Mouse (Mus musculus) layer of hippocampus, adult 11-12 months (tissue): ENCODE measurements around the gene Gm7073.

ENCODE experiments used
- DNase-seq: peaks from one replicate; pipeline ENCODE4 v3.0.0; 2022; ENCODE audit warnings: low spot score

The Gm7073 gene

DNA sequence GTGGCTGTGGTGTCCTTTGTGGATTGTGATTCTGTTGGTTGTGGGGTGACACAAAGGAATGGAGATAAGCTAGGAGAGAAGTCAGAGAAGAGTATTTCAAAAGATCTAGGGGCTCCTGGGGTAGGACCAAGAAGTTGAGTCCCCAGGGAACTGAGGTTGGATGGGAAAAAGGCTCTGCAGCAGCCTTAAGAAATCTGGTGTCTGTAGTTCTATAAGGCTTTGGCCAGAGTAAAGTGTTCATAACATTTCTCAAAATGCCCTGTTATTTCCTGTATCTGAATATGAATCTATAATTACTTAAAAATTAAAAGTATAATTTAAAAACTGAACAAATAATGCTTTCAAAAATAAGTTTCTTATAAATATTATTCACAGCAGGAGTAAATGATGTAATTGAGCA, at the start of gene Gm7073:
Gm7073 (minus strand) TSS at position 101 of the 400 bp plus-strand sequence.
- no peak for DNase-seq

DNA sequence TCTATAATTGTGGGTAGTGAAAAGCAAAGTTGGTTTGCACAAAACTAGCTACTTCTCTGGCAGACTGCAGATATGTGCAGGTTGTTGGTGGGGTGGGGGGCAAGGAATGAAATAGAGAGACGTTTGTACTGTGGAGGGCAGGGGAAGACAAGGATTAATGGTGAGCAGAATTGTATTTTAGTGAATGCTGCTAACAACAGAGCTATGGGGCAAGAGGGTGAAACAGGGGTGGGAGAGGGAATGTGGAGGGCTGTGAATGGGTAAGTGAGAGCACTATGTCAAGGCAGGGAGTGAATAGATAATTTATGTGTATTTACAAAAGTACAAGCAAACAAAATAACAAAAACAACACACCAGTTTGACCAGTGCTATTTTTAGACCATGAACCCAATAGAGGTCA, 31.5 kb upstream of the Gm7073 start:
- DNase-seq, result no peak

DNA sequence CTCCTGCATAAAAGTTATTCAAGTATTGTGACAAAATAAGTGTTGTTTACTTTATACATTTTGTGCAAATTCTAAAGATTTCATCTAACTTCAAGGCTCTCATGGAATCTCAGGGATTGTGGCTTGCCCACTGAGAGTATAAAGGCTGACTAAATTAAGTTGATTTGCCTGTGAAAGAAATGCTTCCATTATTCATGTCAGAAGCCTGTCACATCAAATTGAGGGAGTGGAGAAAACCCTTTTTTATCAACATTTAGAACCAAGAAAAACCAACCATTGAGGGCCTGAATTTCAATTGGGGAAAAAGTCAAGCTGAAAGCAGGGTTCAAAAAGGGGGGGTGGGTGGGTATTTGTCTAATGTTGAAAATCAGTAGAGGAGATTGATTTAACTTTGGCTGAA, 30.0 kb upstream of the Gm7073 start:
- no peak for DNase-seq

DNA sequence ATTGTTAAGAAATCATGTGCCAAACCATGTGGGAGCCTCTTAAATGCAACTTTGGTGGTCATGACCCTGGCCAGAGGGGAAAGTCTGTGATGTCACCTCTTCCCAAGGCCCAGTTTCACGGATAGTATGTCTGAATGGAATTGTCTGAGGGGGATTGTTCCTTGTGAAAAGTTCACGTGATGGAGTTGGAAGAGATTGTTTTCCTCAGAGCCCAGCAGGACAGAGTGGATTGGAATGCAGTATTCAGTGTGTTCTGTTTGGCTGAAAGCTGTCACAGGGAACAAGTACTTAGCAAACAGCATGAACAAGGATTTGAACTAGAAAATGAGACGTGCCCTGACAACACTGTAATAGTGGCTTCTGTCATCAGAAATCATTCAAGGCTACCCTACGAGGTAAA, 16.2 kb upstream of the Gm7073 start:
- DNase-seq, result no peak

DNA sequence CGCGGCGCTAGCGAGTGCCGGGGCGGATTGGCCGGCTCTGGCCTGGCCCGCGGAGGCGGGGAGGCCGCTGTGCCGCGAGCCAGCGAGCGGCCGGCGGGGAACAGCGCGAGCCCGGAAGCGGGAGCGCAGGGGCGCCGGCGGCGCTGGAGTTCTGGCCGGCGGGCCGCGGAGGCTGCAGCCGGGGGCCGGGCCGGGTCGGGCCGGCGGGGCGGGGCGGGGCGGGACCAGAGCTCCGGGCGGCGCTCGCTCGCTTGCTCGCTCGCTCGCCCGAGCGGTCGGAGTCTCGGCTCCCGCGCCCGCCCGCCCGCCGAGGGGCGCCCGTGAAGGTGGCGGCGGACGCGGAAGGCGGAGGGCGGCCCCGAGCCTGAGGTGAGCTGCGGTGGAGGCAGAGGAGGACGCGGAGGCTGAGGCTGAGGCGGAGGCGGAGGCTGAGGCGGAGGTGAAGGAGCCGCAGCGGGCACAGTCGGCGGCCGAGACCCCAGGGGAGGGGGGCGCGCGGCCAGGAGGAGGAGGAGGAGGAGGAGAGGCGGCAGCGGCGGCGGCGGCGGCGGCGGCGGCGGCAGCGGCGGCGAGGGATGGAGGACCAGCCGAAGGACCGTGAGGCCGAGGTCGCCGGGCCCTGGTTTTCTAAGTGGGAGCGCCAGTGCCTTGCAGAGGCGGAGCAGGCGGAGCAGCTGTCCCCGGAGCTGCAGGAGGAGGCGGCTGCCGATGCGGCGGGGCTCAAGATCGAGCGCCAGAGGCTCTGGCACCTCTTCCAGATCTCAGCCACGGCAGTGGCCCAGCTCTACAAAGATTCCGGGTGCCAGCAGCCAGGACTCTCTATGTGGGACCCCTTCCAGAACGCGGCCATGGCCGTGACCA, 8.6 kb upstream of the Gm7073 start:
- peak; percentile 6 for DNase-seq

DNA sequence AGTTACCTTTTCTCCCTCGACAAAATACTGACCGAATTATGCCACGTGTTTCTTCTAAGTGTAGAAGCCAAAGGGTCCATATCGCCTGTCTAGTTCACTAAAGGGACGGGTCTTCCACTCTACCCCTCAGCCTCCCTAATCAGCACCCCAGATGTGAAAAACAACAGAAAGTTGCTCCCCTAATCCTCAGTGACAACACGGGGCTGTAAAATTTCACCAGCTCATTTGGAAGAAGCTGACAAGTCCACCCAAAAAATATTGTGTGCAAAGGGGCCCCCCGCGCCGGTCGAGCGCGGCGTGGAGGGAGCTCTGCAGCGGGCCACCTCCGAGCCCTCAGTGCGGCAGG, 8.0 kb upstream of the Gm7073 start:
- DNase-seq, result no peak

DNA sequence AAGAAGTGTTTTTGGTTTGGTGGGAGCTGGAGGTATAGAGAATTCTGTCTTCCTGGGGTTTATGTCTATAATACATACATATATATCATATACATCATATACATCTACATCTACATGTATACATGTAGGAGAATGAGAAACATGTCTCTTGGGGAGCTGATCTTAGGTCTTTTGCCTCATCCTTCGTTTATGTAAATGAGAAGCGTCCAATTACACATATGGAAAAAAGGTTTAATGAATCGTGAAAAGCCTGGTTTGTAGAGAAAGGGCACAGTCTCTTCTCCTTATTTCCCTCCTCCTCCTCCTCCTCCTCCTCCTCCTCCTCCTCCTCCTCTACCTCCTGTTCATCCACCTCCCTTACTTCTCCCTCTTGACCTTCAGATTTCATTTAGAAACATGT, 6.9 kb upstream of the Gm7073 start:
- no peak for DNase-seq

DNA sequence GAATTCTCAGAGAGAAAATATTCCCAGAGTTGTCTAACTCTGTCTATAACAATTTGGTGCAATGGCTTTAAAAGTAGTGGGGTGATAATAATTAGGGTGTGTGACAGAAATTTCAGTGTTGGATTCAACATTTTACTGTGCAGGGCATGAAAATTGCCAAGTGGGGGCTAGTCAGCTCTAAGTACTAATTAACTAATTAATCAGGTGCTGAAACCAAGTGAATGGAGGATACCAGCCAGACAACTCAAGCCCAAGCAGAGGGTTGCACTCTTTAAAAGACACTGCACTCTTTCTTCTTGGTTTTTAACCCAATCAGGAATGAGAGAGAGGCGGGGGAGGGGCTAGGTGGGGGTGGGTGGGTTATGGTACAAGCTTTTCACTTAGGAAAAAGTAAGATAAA, 6.4 kb upstream of the Gm7073 start:
- DNase-seq, result no peak

DNA sequence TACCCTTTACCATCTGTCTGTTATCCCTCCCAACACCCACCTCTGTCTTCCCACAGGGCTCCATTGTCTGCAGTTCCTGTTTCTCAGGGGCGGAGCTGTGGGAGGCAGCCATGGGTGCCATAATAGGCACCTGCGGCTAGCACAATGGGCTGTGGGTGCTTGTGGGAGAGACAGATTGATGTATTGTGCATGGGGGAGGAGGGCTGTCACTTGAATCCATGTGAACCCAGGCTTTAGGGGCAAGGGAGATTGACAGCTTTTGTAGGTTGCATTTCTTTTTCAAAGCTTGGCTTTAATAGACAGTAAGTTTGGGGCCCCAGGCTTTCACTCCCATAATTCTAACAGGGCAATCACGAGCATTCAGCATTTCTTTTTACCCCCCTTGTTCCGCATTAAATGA, 5.0 kb upstream of the Gm7073 start:
- DNase-seq, result no peak

DNA sequence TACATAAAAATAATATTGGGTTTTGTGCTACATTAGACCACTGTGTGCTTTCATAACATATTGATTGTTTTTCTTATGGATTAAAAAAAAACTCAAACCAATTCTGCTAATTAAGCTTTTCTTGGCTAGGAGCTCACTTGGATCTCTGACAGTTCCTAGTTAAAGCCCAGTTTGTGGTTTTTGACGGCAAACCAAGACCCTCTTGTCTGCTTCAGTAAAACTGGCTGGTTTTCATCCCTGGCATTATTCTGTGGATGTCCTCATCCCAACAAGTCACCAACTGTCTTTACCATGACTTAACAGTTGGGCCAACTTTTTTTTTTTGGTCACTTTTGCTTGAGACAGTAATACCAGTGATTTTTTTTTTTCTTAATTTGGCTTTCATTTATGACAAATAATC, 3.9 kb upstream of the Gm7073 start:
- no peak for DNase-seq

DNA sequence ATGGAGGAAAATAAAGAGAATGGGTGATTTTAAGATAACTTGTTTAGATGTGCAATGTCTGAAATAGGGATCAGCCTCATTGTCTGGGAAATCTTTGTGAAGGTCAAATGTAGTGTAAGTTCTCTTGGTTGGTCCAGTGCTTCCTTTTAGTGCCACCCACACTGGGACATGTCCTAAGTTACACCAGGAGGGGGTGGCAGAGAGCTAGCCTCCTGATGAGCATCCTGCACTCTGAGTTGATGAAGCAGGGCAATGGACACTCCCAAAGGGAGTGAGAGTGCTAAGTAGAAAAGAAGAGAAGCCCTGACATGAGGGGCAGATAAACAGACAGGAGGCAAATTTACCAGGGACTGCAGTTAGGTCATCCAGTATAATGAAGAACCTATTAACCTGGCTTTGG, 35.1 kb downstream of the Gm7073 start:
- peak; percentile 13 for DNase-seq

DNA sequence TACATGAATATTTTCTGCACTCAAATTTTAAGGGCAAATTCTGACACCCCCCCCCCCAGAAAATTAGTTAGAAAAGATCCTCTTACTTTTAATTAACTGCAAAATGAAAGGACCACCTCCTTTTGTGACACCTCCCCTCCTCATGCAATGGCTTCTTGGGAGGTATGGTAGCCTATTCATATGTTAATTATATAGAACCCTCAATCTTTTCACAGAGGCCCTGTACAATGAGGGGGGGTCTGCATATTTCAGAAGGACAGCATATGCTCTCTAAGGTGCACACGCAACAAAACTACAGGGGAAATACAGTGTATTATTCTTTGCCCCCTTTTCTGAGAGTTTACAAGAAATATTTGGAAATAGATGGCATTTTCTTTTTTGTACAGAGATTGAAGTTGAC, 41.3 kb downstream of the Gm7073 start:
- DNase-seq, result no peak

DNA sequence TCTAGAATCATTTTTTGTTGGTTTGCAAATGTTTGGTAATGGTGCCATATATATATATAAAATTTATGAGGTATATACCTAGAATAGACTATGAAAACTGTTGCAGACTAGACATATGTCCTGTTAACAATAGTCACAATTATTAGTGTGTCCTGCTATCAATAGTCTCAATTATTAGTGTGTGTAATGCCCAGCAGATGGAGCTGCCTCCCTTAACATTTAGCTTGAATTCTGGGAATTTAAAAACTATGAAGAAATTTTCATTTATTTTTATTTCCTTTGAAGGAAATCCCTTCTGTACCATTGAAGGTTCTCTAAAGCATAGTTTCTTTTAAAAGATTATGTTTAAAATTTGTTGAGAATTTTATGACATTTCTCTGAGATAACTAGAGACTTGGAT, 43.7 kb downstream of the Gm7073 start:
- DNase-seq, result no peak

DNA sequence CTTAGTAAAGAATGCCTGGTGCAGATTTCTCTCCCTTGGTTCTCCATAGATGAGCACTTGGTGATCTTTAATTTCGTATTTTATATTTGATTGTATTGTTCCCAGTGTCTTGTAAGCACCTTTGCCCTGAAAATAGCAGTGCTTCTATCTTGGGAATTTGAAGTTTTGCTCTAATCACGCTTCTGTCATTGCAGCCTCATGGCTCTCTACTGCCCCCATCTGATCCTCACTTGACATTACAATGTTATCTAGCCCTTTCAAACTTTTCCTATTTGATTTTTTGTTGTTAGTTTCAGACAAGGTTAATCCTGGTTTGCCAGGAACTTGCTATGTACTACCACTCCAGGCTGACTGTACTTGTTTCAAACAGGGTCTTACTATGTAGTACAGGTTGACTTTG, 75.3 kb downstream of the Gm7073 start:
- DNase-seq, result no peak

DNA sequence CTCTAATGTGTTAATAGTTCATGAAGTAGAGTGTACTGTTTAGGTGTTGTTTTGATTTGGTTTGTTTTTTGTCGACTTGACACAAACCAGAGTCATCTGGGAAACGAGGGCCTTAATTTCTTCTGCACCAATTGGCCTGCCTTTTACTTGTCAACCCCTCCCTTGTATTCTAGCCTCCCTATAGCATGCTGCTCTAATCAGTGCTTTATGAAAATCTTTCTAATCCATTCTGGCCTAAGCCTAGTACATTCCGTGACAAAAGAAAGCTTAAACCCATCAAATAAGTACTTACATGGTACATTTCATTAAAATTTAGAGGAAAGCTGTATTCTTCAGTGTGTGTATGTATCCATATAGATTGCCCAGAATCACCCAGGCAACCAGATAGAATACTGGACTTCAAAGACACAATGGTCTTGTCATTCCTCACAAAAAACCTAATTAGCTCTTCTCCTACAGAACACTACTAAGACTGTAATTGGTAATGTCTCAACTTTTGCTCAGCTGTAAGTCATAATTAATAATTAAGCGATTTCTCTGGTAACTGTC, 124.4 kb downstream of the Gm7073 start:
- DNase-seq, result no peak

DNA sequence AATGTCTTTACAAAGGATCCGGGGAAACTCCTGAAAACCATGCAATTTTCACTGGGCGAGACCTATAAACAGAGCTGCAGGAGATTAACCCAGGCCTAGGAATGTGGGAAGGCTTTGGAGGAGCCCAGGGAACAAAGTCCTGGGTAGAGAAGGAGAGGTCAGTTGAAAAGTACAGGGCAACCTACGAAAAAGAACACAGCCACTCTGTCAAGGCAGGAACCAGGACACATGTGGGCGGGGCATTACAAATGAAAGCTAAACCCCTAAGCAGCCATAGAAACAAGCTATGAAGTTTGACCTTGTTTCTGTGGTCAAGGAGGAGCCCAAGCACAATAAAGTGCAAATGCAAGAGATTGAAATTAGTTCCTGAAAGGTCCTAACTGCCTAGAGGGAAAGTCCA, 133.4 kb downstream of the Gm7073 start:
- no peak for DNase-seq

DNA sequence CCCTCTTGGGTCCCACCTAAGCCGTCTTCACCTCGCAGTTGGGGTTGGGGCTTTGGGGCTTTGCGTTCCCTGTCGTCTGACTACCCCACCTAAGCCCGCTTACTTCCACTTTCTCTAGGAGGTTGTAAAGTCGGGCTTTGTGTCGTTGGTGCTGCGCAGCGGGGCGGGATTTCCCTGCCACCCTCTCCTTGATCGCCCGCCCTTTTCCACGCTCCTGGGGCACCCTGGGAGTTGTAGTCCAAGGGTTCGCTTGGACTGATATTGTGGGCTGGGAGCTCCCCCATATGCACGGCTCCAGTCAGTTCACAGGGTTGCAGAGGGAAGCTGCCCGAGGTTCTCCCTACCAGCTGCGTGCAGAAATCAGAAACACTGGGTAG, 134.4 kb downstream of the Gm7073 start:
- peak; percentile 83 for DNase-seq

DNA sequence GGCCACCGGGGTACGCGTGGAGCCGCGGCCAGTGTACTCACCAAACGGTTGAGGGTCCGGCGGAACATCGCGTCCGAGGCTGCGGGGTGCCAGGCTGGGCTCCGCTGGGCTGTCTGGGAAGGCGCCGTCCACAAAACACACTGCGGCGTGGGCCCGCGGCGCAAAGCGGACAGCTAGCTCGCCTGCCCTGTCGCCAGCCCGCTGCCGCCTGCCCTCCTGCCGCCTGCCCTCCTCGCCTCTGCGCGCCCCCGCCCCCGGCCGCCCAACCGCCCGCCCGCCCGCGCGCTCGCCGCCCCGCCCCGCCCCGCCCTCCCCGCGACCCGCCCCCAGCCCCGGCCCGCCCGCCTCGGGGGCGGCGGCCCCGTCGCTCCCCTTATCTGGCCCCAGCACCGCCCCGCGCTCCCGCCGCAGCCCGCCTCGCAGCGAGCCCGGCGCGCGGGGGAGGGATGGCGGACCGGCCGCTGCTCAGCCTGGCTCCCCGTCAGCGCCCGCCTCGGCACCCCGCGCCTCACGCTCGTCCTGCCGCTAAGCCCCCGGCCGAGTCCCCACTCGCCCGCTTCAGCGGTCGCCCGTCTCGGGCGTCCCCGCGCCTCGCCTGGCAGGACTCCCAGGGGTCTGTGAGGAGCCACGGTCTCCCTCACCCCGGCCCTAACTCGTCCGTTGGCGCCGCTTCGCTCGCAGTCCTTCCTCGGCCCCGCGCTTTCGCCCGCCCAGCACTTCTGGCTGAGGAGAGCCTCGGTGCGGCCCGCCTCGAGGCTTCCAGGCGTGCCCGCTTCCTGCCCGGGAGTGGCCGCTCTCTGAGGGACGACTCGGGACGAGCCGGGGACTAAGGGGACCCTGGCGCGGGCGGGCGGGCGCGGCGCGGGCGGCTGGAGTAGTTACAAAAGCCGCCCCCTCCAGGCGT, 135.0 kb downstream of the Gm7073 start:
- peak; percentile 40 for DNase-seq

DNA sequence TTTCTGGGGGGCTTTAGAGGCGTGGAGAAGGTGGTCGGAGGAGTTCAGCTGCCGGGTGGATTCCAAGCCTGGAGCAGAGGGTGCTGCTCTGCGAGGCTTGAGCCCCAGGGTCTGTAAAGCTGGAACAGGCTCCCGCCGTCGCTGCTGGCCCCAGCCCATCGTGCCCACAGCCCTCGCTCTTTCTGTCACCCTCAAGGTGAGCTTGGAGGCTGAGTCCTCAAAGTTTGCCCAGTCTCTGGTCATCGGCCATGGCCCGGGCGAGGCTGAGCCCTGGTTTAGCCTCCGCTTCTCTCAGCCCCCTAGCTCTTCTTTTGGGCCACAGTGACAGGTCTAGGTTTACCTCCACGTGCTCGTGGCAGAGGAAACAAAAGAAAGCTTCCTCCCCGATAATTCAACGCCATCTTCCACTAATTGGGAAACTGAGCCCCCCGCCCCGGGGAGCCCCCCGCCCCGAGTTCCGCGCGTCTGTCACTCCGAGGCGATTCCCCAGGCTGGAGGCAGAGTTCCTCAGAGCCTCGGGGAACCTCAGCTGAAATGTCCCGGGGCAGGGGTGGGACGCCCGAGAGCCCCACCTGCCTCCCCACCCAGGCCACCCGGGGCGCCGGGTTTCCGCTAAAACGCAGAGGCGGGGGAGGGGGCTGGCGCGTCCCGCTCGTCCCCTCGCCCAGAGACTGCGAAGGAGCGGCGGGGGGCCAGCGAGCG, 135.8 kb downstream of the Gm7073 start:
- no peak for DNase-seq

DNA sequence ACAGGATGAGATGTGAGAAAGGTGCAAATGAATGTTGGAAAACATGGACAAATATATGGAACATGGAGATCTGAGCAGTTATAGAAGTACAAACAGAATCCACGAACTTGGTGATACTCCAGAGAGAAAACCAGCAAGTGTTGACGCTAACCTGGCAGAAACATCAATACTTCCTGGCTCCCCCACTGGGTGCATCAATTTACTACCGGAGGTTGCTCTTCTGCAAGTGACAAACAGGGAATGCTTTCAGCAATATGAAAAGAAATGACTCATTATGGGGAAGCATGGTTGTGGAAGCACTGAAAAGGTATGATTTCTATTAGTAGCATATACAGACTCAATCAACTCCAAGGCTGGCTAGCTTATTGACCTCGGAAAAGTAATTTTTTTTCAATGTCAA, 144.8 kb downstream of the Gm7073 start:
- no peak for DNase-seq

DNA sequence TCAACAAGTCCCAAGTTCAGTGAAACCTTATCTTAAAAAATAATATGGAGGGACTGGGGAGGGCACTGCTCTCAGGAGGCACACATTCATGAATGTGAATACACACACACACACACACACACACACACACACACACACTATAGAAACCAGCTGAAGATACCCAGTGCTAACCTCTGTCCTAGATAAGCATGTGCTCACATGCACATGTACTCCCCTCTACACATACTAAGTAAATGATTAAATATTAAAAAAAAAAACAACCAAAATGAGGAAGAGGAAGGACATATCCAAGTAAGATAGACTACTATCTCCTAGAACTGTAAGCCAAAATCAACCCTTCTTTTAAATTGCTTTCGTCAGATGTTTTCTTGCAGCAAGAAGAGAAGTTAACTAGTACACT, 152.2 kb downstream of the Gm7073 start:
- DNase-seq, result no peak
